Mouse (Mus musculus) brain, adult 2 months (tissue): ENCODE results near the gene Atp9a.
A peak's percentile ranks its signal among the peaks of the same experiment; 100 is the strongest.

ENCODE experiments used
- DNase-seq: peaks from one replicate; pipeline ENCODE4 v3.0.0; 2011; ENCODE audit warnings: low read depth, low spot score

The Atp9a gene

GRCm38 (mm10) chr2:168683520-168684150 is 58.6 kb downstream of the Atp9a start:
- DNase-seq = peak; percentile 61

- peak; percentile 51 for DNase-seq
Measured at GRCm38 (mm10) chr2:168682721-168683120, 59.5 kb downstream of the Atp9a start.

GRCm38 (mm10) chr2:168681531-168681930 is 60.7 kb downstream of the Atp9a start:
- peak; percentile 36 for DNase-seq

- peak; percentile 82 for DNase-seq
Measured at GRCm38 (mm10) chr2:168679381-168680199, 62.6 kb downstream of the Atp9a start.

GRCm38 (mm10) chr2:168678662-168679294 is 63.4 kb downstream of the Atp9a start:
- DNase-seq = peak; percentile 98

GRCm38 (mm10) chr2:168677650-168678049 is 64.6 kb downstream of the Atp9a start:
- DNase-seq = peak; percentile 97

GRCm38 (mm10) chr2:168671724-168672123 is 70.5 kb downstream of the Atp9a start:
- DNase-seq = peak; percentile 50

- no peak for DNase-seq
Measured at GRCm38 (mm10) chr2:168670241-168670640, 72.0 kb downstream of the Atp9a start.

GRCm38 (mm10) chr2:168669762-168670161 is 72.4 kb downstream of the Atp9a start:
- peak; percentile 86 for DNase-seq

GRCm38 (mm10) chr2:168667745-168668144 is 74.5 kb downstream of the Atp9a start:
- DNase-seq = peak; percentile 33

GRCm38 (mm10) chr2:168665680-168666079 is 76.5 kb downstream of the Atp9a start:
- no peak for DNase-seq

GRCm38 (mm10) chr2:168663716-168664115 is 78.5 kb downstream of the Atp9a start:
- peak; percentile 52 for DNase-seq

- no peak for DNase-seq
Measured at GRCm38 (mm10) chr2:168663216-168663615, 79.0 kb downstream of the Atp9a start.

- DNase-seq = no peak
Measured at GRCm38 (mm10) chr2:168661802-168662201, 80.4 kb downstream of the Atp9a start.

GRCm38 (mm10) chr2:168660344-168660743 is 81.9 kb downstream of the Atp9a start:
- DNase-seq = no peak

- no peak for DNase-seq
Measured at GRCm38 (mm10) chr2:168658551-168658950, 83.7 kb downstream of the Atp9a start.

- DNase-seq = no peak
Measured at GRCm38 (mm10) chr2:168656569-168657308, 85.5 kb downstream of the Atp9a start.

GRCm38 (mm10) chr2:168654983-168655669 is 87.1 kb downstream of the Atp9a start:
- DNase-seq = peak; percentile 24

- no peak for DNase-seq
Measured at GRCm38 (mm10) chr2:168654482-168654881, 87.7 kb downstream of the Atp9a start.

GRCm38 (mm10) chr2:168651757-168652156 is 90.5 kb downstream of the Atp9a start:
- peak; percentile 49 for DNase-seq

GRCm38 (mm10) chr2:168648171-168648570 is 94.0 kb downstream of the Atp9a start:
- no peak for DNase-seq
